Mouse (Mus musculus): ENCODE results near the gene Gse1. TPM values are rescaled to one million over a fixed set of nuclear protein-coding genes. Genes with fewer than 3 reads are reported as not detected.
A peak's percentile ranks its signal among the peaks of the same experiment; 100 is the strongest.

The Gse1 gene
- polyA plus RNA-seq, 1 experiment from 2014 or later, result 11.3 TPM

DNA sequence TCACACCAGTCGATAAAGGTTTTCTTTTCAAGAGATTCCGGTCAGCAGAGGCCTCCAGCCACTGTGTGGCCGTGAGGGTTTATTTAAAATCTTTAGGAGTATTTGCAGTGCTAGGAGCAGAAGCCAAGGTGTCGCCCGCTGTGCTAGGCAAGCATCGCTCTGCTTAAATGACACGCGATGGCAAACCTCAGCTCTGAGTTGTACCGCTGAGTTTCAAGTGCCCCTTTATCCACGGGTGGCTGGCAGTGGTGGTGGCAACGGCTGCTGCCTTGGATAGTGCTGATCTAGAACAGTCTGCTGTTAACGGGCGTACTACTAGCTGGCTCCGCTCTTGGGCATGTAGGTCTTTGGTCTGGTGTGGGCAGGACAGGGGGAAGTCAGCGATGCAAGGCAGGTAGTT, 62.4 kb downstream of the Gse1 start:
- H3K27ac ChIP-seq (ENCODE audit: low read depth, low read length), result no peak overlapping the region
- WGBS, result 63% methylated on average over 15 of the region's 15 CpGs
- H3K4me3 ChIP-seq (ENCODE audit: low read length), result no peak overlapping the region
- no peak for ATAC-seq (ENCODE audit: low FRiP score, low TSS enrichment)
- H3K4me1 ChIP-seq (ENCODE audit: control insufficient read depth, insufficient read depth, low read length), result peaks cover 63% of the 10 kb centered on the region
- no peak overlapping the region for H3K4me2 ChIP-seq (replicated peaks; ENCODE audit: low read depth, low read length)
- no peak overlapping the region for H3K9ac ChIP-seq (ENCODE audit: low read depth, low read length)
- no peaks in the 10 kb centered on the region for H3K9me3 ChIP-seq (ENCODE audit: control insufficient read depth, low read length)
- H3K27me3 ChIP-seq (ENCODE audit: control insufficient read depth, insufficient read depth, low read length), result no peaks in the 10 kb centered on the region; the same call in 1 of the 2 replicates
- no peaks in the 10 kb centered on the region for H3K36me3 ChIP-seq (ENCODE audit: control insufficient read depth, insufficient read depth, low read length)

- H3K9ac ChIP-seq (ENCODE audit: low read depth, low read length), result no peak overlapping the region
- peaks cover 72% of the 10 kb centered on the region for H3K4me1 ChIP-seq (ENCODE audit: control insufficient read depth, insufficient read depth, low read length)
- H3K27me3 ChIP-seq (ENCODE audit: control insufficient read depth, insufficient read depth, low read length), result no peaks in the 10 kb centered on the region; the same call in 1 of the 2 replicates
- H3K4me2 ChIP-seq (replicated peaks; ENCODE audit: low read depth, low read length), result no peak overlapping the region
- no peaks in the 10 kb centered on the region for H3K9me3 ChIP-seq (ENCODE audit: control insufficient read depth, low read length)
- 89% methylated on average over 9 of the region's 9 CpGs for WGBS
- no peak overlapping the region for H3K27ac ChIP-seq (ENCODE audit: low read depth, low read length)
- ATAC-seq (ENCODE audit: low FRiP score, low TSS enrichment), result no peak
- H3K4me3 ChIP-seq (ENCODE audit: low read length), result no peak overlapping the region
- no peaks in the 10 kb centered on the region for H3K36me3 ChIP-seq (ENCODE audit: control insufficient read depth, insufficient read depth, low read length)
Observed at GRCm38 (mm10) chr8:120291650-120292049, 63.4 kb downstream of the Gse1 start.

- peak overlapping the region; percentile 42; the same call in 1 of the 2 replicates for H3K27ac ChIP-seq (ENCODE audit: low read depth, low read length)
- H3K4me1 ChIP-seq (ENCODE audit: control insufficient read depth, insufficient read depth, low read length), result peaks cover 77% of the 10 kb centered on the region
- no peak for ATAC-seq (ENCODE audit: low FRiP score, low TSS enrichment)
- H3K4me2 ChIP-seq (replicated peaks; ENCODE audit: low read depth, low read length), result no peak overlapping the region
- H3K9me3 ChIP-seq (ENCODE audit: control insufficient read depth, low read length), result no peaks in the 10 kb centered on the region
- WGBS, result 60% methylated on average over 8 of the region's 8 CpGs
- H3K4me3 ChIP-seq (ENCODE audit: low read length), result no peak overlapping the region
- H3K27me3 ChIP-seq (ENCODE audit: control insufficient read depth, insufficient read depth, low read length), result no peaks in the 10 kb centered on the region; the same call in 1 of the 2 replicates
- 0 out of 2 replicates have a peak overlapping the region, but pooled peaks have one; percentile 4 for H3K9ac ChIP-seq (ENCODE audit: low read depth, low read length)
- H3K36me3 ChIP-seq (ENCODE audit: control insufficient read depth, insufficient read depth, low read length), result no peaks in the 10 kb centered on the region
Observed at GRCm38 (mm10) chr8:120292316-120293107, 64.3 kb downstream of the Gse1 start.

DNA sequence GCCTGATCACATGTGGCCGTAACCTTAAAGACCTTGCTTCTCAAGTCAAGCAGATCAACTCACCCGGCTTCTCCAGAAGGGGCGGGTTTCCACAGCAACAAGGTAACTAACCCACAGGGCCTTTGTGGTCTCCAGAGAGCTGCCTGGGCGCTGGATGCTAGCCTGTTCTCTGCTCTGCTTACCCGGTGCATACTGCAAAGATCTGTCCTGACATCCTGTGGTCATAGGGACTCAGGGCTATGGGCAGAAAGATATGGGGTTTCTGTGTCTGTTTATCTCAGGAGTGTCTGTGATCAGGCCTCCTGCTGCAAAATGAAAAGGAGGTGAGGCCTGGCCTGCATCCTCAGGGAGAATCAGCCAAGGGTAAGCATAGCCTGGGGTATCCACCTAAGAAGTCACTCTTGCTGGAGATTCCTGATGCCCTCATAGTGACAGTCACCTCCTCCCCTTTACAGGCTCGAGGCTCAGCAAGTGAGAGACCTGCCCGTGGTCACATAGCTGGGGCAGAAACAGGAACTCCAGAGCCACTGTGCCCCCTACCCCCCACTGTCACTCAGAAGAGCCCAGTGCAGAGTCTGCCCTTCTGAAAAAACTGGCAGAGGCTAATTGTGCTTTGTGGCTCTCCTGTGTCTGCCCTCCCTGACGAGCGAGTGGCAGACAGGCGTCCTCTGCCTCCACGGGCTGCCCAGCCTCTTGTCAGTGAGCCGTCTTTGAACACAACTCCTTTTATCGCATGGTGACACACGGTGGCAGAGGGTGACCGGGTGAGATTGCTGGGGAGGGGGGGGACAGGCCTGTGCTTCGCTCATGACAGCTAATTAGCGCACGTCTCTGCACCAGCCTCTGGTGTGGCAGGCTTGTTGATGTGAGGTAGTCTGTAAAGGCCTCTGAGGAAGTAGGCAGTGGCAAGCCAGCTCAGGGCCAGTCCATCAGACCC, 65.4 kb downstream of the Gse1 start:
- no peaks in the 10 kb centered on the region; the same call in 1 of the 2 replicates for H3K27me3 ChIP-seq (ENCODE audit: control insufficient read depth, insufficient read depth, low read length)
- peaks cover 74% of the 10 kb centered on the region for H3K4me1 ChIP-seq (ENCODE audit: control insufficient read depth, insufficient read depth, low read length)
- no peak overlapping the region for H3K4me2 ChIP-seq (replicated peaks; ENCODE audit: low read depth, low read length)
- WGBS, result 31% methylated on average over 18 of the region's 18 CpGs
- no peaks in the 10 kb centered on the region for H3K36me3 ChIP-seq (ENCODE audit: control insufficient read depth, insufficient read depth, low read length)
- peak overlapping the region; percentile 42; the same call in 1 of the 2 replicates for H3K27ac ChIP-seq (ENCODE audit: low read depth, low read length)
- H3K4me3 ChIP-seq (ENCODE audit: low read length), result no peak overlapping the region
- ATAC-seq (ENCODE audit: low FRiP score, low TSS enrichment), result no peak
- H3K9ac ChIP-seq (ENCODE audit: low read depth, low read length), result 0 out of 2 replicates have a peak overlapping the region, but pooled peaks have one; percentile 18
- no peaks in the 10 kb centered on the region for H3K9me3 ChIP-seq (ENCODE audit: control insufficient read depth, low read length)

DNA sequence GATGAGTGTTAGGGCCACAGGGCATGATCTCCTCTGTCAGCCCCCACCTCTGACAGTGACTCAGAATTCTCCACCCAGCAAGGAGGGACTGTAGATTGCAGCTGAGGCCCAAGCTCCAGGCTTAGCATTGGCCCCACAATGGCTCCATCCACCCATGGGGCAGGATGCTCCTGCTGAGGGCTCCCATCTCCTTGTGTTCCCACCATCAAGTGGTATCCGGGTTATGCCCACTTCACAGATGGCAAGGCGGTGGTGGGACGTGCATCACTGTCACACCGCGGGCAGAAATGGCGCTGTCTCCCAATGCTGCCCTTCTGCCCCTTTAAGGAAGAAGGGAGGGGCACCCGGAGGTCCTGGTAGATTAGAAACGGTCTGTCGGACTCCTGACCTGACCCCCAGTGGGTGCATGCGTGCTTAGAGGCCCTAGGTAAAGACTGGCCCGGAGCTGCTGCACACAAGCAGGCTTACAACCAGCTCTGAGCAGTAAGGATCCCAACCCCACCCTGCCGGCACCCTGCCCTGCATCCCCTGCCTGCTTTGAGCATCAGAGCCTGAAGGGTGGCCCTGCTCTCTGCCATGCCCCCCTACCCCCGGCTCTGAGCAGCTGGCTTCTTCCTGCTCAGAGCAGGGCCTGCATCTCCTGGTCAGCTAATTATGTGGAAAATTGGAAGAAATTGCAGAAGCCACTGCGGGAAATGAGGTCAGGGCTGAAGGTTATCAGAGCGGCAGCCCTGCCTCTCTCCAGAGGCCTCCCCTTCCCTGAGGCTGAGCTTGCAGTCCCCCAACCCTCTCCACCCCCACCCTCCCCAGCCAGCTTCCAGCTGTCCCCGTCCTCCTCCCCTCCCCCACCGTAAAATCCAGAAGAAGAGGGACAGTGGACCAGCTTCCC, 67.0 kb downstream of the Gse1 start:
- Histone ChIP-seq H3K9me3 (ENCODE audit: control insufficient read depth, low read length) (no peaks in the 10 kb centered on the region), H3K4me2 (replicated peaks; ENCODE audit: low read depth, low read length) (peak overlapping the region; percentile 10; the same call in 1 of the 2 replicates), H3K27me3 (ENCODE audit: control insufficient read depth, insufficient read depth, low read length) (no peaks in the 10 kb centered on the region; the same call in 1 of the 2 replicates), H3K36me3 (ENCODE audit: control insufficient read depth, insufficient read depth, low read length) (no peaks in the 10 kb centered on the region), H3K27ac (ENCODE audit: low read depth, low read length) (peak overlapping the region; percentile 76), H3K4me1 (ENCODE audit: control insufficient read depth, insufficient read depth, low read length) (peaks cover 69% of the 10 kb centered on the region), H3K9ac (ENCODE audit: low read depth, low read length) (0 out of 2 replicates have a peak overlapping the region, but pooled peaks have one; percentile 18), H3K4me3 (ENCODE audit: low read length) (no peak overlapping the region)
- peak; percentile 48 for ATAC-seq (ENCODE audit: low FRiP score, low TSS enrichment)
- WGBS, result 24% methylated on average over 17 of the region's 17 CpGs

GRCm38 (mm10) chr8:120297000-120297399, 68.7 kb downstream of the Gse1 start:
- Histone ChIP-seq H3K4me2 (replicated peaks; ENCODE audit: low read depth, low read length) (no peak overlapping the region), H3K4me1 (ENCODE audit: control insufficient read depth, insufficient read depth, low read length) (peaks cover 72% of the 10 kb centered on the region), H3K9me3 (ENCODE audit: control insufficient read depth, low read length) (no peaks in the 10 kb centered on the region), H3K27ac (ENCODE audit: low read depth, low read length) (peak overlapping the region; percentile 7; the same call in 1 of the 2 replicates), H3K4me3 (ENCODE audit: low read length) (no peak overlapping the region), H3K36me3 (ENCODE audit: control insufficient read depth, insufficient read depth, low read length) (no peaks in the 10 kb centered on the region), H3K9ac (ENCODE audit: low read depth, low read length) (no peak overlapping the region), H3K27me3 (ENCODE audit: control insufficient read depth, insufficient read depth, low read length) (no peaks in the 10 kb centered on the region; the same call in 1 of the 2 replicates)
- 30% methylated on average over 5 of the region's 5 CpGs for WGBS
- ATAC-seq (ENCODE audit: low FRiP score, low TSS enrichment), result no peak

- ATAC-seq (ENCODE audit: low FRiP score, low TSS enrichment), result 0 out of 2 replicates have a peak, but pooled peaks have one; percentile 12
- peak overlapping the region; percentile 42; the same call in 1 of the 2 replicates for H3K27ac ChIP-seq (ENCODE audit: low read depth, low read length)
- peaks cover 61% of the 10 kb centered on the region for H3K4me1 ChIP-seq (ENCODE audit: control insufficient read depth, insufficient read depth, low read length)
- no peaks in the 10 kb centered on the region for H3K36me3 ChIP-seq (ENCODE audit: control insufficient read depth, insufficient read depth, low read length)
- no peaks in the 10 kb centered on the region; the same call in 1 of the 2 replicates for H3K27me3 ChIP-seq (ENCODE audit: control insufficient read depth, insufficient read depth, low read length)
- H3K9ac ChIP-seq (ENCODE audit: low read depth, low read length), result no peak overlapping the region
- no peak overlapping the region for H3K4me3 ChIP-seq (ENCODE audit: low read length)
- 49% methylated on average over 22 of the region's 22 CpGs for WGBS
- 0 out of 2 replicates have a peak overlapping the region, but pooled peaks have one; percentile 17 for H3K4me2 ChIP-seq (replicated peaks; ENCODE audit: low read depth, low read length)
- H3K9me3 ChIP-seq (ENCODE audit: control insufficient read depth, low read length), result no peaks in the 10 kb centered on the region
Observed at GRCm38 (mm10) chr8:120298601-120299532, 70.6 kb downstream of the Gse1 start.

All from kidney, embryonic 14.5 days (tissue).